Mouse (Mus musculus): ENCODE data around the gene Kdelc1. TPM values are rescaled to one million over a fixed set of nuclear protein-coding genes. Genes with fewer than 3 reads are reported as not detected.

The Kdelc1 gene
- 3.5 and 5.0 TPM in 2 replicates for polyA plus RNA-seq (2021; fragmentation: Nextera tagmentation)
- long read RNA-seq, experiment 1, transcript Kdelc1-202 (10 exons, 2,359 nt) = major isoform, 25 of 50 reads
- long read RNA-seq, experiment 1, transcript Kdelc1-203 (9 exons, 2,085 nt) = minor isoform, 20 of 50 reads
- long read RNA-seq, experiment 1, partial matches to known transcripts = 2 of 50 reads
- long read RNA-seq, experiment 1, other reads (novel, unspliced or antisense) = 3 of 50 reads
- long read RNA-seq, experiment 2, partial matches to known transcripts = 0 of 6 reads
- long read RNA-seq, experiment 2, other reads (novel, unspliced or antisense) = 2 of 6 reads

GRCm38 (mm10) chr1:44118239-44119054 lies at the start of gene Kdelc1, which contains the start of gene Bivm:
TSS of gene Kdelc1 (minus strand) at chr1:44118808.
TSS of gene Bivm (plus strand) at chr1:44118957.

GRCm38 (mm10) chr1:44147563-44148381 lies 29.2 kb upstream of the Kdelc1 start, which contains the start of gene Ercc5:
TSS of gene Ercc5 (plus strand) at chr1:44147744.

GRCm38 (mm10) chr1:44102259-44102717 lies 16.3 kb downstream of the Kdelc1 start, which contains the start of gene Tex30:
TSS of gene Tex30 (minus strand) at chr1:44102441.

GRCm38 (mm10) chr1:44061836-44062235 lies 56.8 kb downstream of the Kdelc1 start, which contains the start of gene Gm8251:
TSS of gene Gm8251 (minus strand) at chr1:44061936.

Other genes with a start within 250 kb of the Kdelc1 start
- 18.0 and 24.8 TPM in 2 replicates for gene Tpp2, start 185.2 kb downstream of the Kdelc1 start, polyA plus RNA-seq (2021; fragmentation: Nextera tagmentation)
- not detected in 2 replicates for gene Mettl21c, start 98.8 kb downstream of the Kdelc1 start, polyA plus RNA-seq (2021; fragmentation: Nextera tagmentation)
- not detected in 2 replicates for gene Gm8251, start 56.9 kb downstream of the Kdelc1 start, polyA plus RNA-seq (2021; fragmentation: Nextera tagmentation)
- 21.6 and 22.5 TPM in 2 replicates for gene Tex30, start 16.4 kb downstream of the Kdelc1 start, polyA plus RNA-seq (2021; fragmentation: Nextera tagmentation)
- 6.1 and 7.1 TPM in 2 replicates for gene Bivm, start 149 bp upstream of the Kdelc1 start, polyA plus RNA-seq (2021; fragmentation: Nextera tagmentation)
- 6.8 and 8.7 TPM in 2 replicates for gene Ercc5, start 28.9 kb upstream of the Kdelc1 start, polyA plus RNA-seq (2021; fragmentation: Nextera tagmentation)
- not detected in 2 replicates for gene Mettl21e, start 100.2 kb upstream of the Kdelc1 start, polyA plus RNA-seq (2021; fragmentation: Nextera tagmentation)